Mouse (Mus musculus) heart, embryonic 14.5 days (tissue): ENCODE results near the gene Ccdc148. TPM values are rescaled to one million over a fixed set of nuclear protein-coding genes. Genes with fewer than 3 reads are reported as not detected.
A peak's percentile ranks its signal among the peaks of the same experiment; 100 is the strongest.

Source experiments
- ATAC-seq: fragments of 200-750 bp; cut with Nextera tagmentation; 2 replicates; pipeline ENCODE4 v1.8.0; 2017; ENCODE audit warnings: low read depth, moderate TSS enrichment; ENCODE audit not compliant: insufficient number of reproducible peaks, insufficient read depth, low FRiP score
- H3K27ac ChIP-seq, 2 experiments: fragments of 200-500 bp in 1 of 2; fragments of 300-500 bp in 1 of 2; sonication (generic) in 1 of 2; replicated peaks in 1 of 2; 2 replicates each; pipeline ENCODE4 v1.5.1; 2012 to 2014; ENCODE audit warnings: low read depth in 2 of 2, low read length in 2 of 2, control low read depth in 1 of 2, mild to moderate bottlenecking in 1 of 2, mixed read lengths in 1 of 2; ENCODE audit not compliant: control insufficient read depth in 1 of 2, insufficient read depth in 1 of 2
- H3K27me3 ChIP-seq: fragments of 300-500 bp; sonication (generic); 2 replicates; pipeline ENCODE4 v1.6.1; 2014; ENCODE audit warnings: mild to moderate bottlenecking, low read length, control low read depth; ENCODE audit not compliant: control insufficient read depth, insufficient read depth
- H3K36me3 ChIP-seq: fragments of 300-500 bp; sonication (generic); 2 replicates; pipeline ENCODE4 v1.6.1; 2014; ENCODE audit warnings: mild to moderate bottlenecking, control low read depth, low read length, mixed read lengths; ENCODE audit not compliant: control insufficient read depth, insufficient read depth
- H3K4me1 ChIP-seq, 2 experiments: fragments of 200-500 bp in 1 of 2; fragments of 300-500 bp in 1 of 2; sonication (generic) in 1 of 2; 2 replicates each; pipeline ENCODE4 v1.6.1; 2012 to 2014; ENCODE audit warnings: low read length in 2 of 2, control low read depth in 1 of 2, mixed read lengths in 1 of 2; ENCODE audit not compliant: control insufficient read depth in 2 of 2, insufficient read depth in 2 of 2
- H3K4me2 ChIP-seq: fragments of 300-500 bp; sonication (generic); 2 replicates; pipeline ENCODE4 v1.6.1; 2014; ENCODE audit warnings: mild to moderate bottlenecking, low read length
- H3K4me3 ChIP-seq, 2 experiments: fragments of 200-500 bp in 1 of 2; fragments of 300-500 bp in 1 of 2; sonication (generic) in 1 of 2; 2 replicates each; pipeline ENCODE4 v1.5.1; 2012 to 2014; ENCODE audit warnings: low read length in 2 of 2, mild to moderate bottlenecking in 2 of 2, control low read depth in 1 of 2, low read depth in 1 of 2, moderate library complexity in 1 of 2; ENCODE audit not compliant: control insufficient read depth in 1 of 2, insufficient read depth in 1 of 2
- H3K9ac ChIP-seq: fragments of 300-500 bp; sonication (generic); 2 replicates; pipeline ENCODE4 v1.6.1; 2014; ENCODE audit warnings: mild to moderate bottlenecking, low read length
- H3K9me3 ChIP-seq: fragments of 300-500 bp; sonication (generic); 2 replicates; pipeline ENCODE4 v1.6.1; 2016; ENCODE audit warnings: low read length, control low read depth; ENCODE audit not compliant: control insufficient read depth
- WGBS: fragments of 180-500 bp; shearing (Covaris S2); extraction: QIAGEN DNeasy Blood & Tissue Kit; methylation state at CpG from one replicate; pipeline ENCODE4 v1.1.7; 2014; 5-methylcytosine and 5-hydroxymethylcytosine counted together
- polyA plus RNA-seq: library from polyadenylated mRNA; unstranded; fragments of >200 nt; fragmentation: Nextera tagmentation; extraction: Ambion mirVana; gene quantifications from 2 replicates; pipeline ENCODE4 v1.2.1, GENCODE M21; 2014

The Ccdc148 gene
- polyA plus RNA-seq, 1 experiment from 2014 or later = 1.1 TPM

GRCm38 (mm10) chr2:59131044-59131443 is 29.4 kb downstream of the Ccdc148 start:
- ATAC-seq = no peak
- H3K36me3 ChIP-seq = no peaks in the 10 kb centered on the region
- no peaks in the 10 kb centered on the region for H3K9me3 ChIP-seq
- H3K9ac ChIP-seq = no peak overlapping the region
- no peak overlapping the region for H3K27ac ChIP-seq
- 86% methylated on average over 8 of the region's 8 CpGs for WGBS
- H3K27me3 ChIP-seq = no peaks in the 10 kb centered on the region
- no peak overlapping the region for H3K4me2 ChIP-seq
- no peak overlapping the region for H3K4me3 ChIP-seq
- H3K4me1 ChIP-seq = no peaks in the 10 kb centered on the region

DNA sequence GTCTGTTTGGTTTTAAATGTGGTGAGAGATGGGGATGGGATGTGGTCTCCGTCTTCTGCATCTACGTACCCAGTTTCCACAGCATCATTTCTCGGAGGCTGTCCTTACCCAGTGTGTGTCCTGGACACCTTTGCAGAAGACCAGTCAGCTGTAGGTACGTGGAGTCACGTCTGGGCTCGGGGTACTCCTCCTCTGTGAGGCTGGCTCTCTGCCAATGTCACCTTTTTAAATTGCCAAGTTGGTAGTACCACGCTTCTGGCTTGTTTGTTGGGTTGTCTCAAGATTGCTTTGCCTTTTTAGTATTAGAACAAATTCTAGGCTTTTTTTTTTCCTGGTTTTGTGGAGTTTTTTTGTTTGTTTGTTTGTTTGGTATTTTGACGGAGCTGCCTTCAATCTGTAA is 30.7 kb downstream of the Ccdc148 start:
- H3K4me1 ChIP-seq = no peaks in the 10 kb centered on the region
- no peaks in the 10 kb centered on the region for H3K9me3 ChIP-seq
- H3K27ac ChIP-seq = no peak overlapping the region
- WGBS = 72% methylated on average over 8 of the region's 8 CpGs
- H3K4me2 ChIP-seq = no peak overlapping the region
- H3K4me3 ChIP-seq = no peak overlapping the region
- no peaks in the 10 kb centered on the region for H3K36me3 ChIP-seq
- no peak for ATAC-seq
- no peaks in the 10 kb centered on the region for H3K27me3 ChIP-seq
- no peak overlapping the region for H3K9ac ChIP-seq

GRCm38 (mm10) chr2:59129023-59129422 is 31.5 kb downstream of the Ccdc148 start:
- H3K36me3 ChIP-seq = no peaks in the 10 kb centered on the region

DNA sequence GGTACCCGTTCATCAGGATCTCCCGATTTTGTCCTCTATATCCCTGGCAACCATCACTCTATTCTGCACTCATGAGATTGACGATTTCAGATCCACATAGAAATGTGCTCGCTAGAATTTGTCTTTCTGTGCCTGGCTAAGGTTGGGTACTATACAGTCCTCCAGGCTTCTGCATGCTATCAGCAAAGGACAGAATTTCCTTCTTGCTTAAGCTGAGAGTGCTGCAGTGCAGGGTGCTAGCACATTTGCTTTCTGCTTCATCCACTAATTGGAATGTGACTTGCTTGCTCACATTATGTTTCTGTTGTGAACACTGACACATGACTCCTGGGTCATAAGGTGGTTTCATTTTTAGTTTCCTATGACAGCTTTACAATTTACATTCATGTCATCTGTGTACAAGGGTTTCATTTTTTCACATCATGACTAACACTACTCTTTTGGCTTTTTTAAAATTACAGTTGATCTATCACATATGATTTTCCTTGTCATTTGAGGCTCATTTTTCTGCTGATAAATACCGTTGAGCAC is 104.8 kb downstream of the Ccdc148 start:
- no peaks in the 10 kb centered on the region for H3K36me3 ChIP-seq
- 79% methylated on average over 5 of the region's 5 CpGs for WGBS
- no peak overlapping the region for H3K9ac ChIP-seq
- H3K27me3 ChIP-seq = no peaks in the 10 kb centered on the region
- H3K27ac ChIP-seq = no peak overlapping the region
- H3K9me3 ChIP-seq = no peaks in the 10 kb centered on the region
- ATAC-seq = no peak
- no peak overlapping the region for H3K4me2 ChIP-seq
- no peak overlapping the region for H3K4me3 ChIP-seq
- no peaks in the 10 kb centered on the region for H3K4me1 ChIP-seq

More at GRCm38 (mm10) chr2:59129023-59129422, 31.5 kb downstream of the Ccdc148 start:
- Histone ChIP-seq H3K27me3 (no peaks in the 10 kb centered on the region), H3K4me3 (no peak overlapping the region), H3K9ac (no peak overlapping the region), H3K9me3 (no peaks in the 10 kb centered on the region), H3K4me2 (no peak overlapping the region), H3K27ac (no peak overlapping the region), H3K4me1 (no peaks in the 10 kb centered on the region)
- ATAC-seq = no peak
- 72% methylated on average over 7 of the region's 7 CpGs for WGBS

DNA sequence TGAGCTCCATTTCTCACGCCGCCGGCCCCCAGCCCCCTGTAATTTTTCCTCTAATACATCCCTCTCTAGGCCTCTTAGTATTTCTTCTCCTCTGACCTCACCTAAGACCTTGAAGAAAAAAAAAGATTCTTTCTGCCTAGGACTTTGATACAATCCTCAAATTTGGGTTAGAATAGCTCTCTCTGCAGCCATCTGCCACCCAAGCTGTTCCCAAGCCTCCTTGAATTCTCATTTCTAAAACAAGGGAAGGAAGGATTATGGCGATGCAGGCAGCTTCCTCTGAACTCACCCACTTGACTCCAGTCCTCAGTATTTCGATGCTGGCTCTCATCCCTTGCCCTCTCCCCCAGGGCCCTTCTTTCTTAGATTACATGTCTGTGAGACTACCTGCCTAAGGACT is 106.1 kb downstream of the Ccdc148 start:
- Histone ChIP-seq H3K27me3 (no peaks in the 10 kb centered on the region), H3K27ac (no peak overlapping the region), H3K4me2 (no peak overlapping the region), H3K9me3 (no peaks in the 10 kb centered on the region), H3K9ac (no peak overlapping the region), H3K4me3 (no peak overlapping the region), H3K36me3 (no peaks in the 10 kb centered on the region), H3K4me1 (peaks cover 5 to 9% of the 10 kb centered on the region in 2 experiments)
- WGBS = 64% methylated on average over 5 of the region's 5 CpGs
- ATAC-seq = no peak

GRCm38 (mm10) chr2:59053461-59054039 is 106.9 kb downstream of the Ccdc148 start:
- ATAC-seq = no peak

GRCm38 (mm10) chr2:59050245-59050824 is 110.1 kb downstream of the Ccdc148 start:
- WGBS = 50% methylated on average over 8 of the region's 8 CpGs
- H3K4me2 ChIP-seq = peak overlapping the region; percentile 16; the same call in 1 of the 2 replicates
- H3K27me3 ChIP-seq = no peaks in the 10 kb centered on the region
- H3K4me1 ChIP-seq = peaks cover 5 to 11% of the 10 kb centered on the region in 2 experiments
- no peak for ATAC-seq
- H3K27ac ChIP-seq = peak overlapping the region; percentile 61 to 67
- no peak overlapping the region for H3K9ac ChIP-seq
- no peaks in the 10 kb centered on the region for H3K9me3 ChIP-seq
- no peaks in the 10 kb centered on the region for H3K36me3 ChIP-seq
- H3K4me3 ChIP-seq = no peak overlapping the region

More at GRCm38 (mm10) chr2:59053461-59054039, 106.9 kb downstream of the Ccdc148 start:
- Histone ChIP-seq H3K27me3 (no peaks in the 10 kb centered on the region), H3K4me3 (no peak overlapping the region), H3K27ac (no peak overlapping the region), H3K9ac (no peak overlapping the region), H3K4me1 (peaks cover 5 to 11% of the 10 kb centered on the region in 2 experiments), H3K36me3 (no peaks in the 10 kb centered on the region), H3K9me3 (no peaks in the 10 kb centered on the region), H3K4me2 (no peak overlapping the region)
- 61% methylated on average over 7 of the region's 7 CpGs for WGBS
